Mouse (Mus musculus) natural killer cell, adult 2 months (primary cell): Measurements from ENCODE around the gene Kctd21.

Experiments used
- DNase-seq, 2 experiments: peaks; one replicate each; pipeline ENCODE4 v3.0.0; 2022; ENCODE audit warnings: low spot score in 2 of 2

The Kctd21 gene

DNA sequence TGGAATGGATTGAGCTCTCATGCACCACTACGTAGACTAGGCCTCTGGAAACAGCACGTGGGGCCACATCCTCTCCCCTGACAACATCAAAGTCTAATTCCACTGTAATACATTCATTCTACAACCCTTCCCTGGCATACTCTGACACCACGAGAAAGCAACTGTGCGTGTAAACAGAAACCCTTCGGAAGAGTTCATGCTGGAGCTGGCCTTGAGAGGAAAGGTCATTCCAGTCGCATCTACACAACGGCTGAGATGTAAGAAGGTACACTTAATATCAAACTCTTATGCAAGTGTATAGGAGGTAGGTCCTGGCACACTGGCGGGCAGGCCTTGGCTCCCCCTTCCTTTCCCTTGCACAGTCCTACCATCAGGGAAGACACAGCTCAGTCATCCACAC, 7.8 kb upstream of the Kctd21 start:
- DNase-seq, result no peak

DNA sequence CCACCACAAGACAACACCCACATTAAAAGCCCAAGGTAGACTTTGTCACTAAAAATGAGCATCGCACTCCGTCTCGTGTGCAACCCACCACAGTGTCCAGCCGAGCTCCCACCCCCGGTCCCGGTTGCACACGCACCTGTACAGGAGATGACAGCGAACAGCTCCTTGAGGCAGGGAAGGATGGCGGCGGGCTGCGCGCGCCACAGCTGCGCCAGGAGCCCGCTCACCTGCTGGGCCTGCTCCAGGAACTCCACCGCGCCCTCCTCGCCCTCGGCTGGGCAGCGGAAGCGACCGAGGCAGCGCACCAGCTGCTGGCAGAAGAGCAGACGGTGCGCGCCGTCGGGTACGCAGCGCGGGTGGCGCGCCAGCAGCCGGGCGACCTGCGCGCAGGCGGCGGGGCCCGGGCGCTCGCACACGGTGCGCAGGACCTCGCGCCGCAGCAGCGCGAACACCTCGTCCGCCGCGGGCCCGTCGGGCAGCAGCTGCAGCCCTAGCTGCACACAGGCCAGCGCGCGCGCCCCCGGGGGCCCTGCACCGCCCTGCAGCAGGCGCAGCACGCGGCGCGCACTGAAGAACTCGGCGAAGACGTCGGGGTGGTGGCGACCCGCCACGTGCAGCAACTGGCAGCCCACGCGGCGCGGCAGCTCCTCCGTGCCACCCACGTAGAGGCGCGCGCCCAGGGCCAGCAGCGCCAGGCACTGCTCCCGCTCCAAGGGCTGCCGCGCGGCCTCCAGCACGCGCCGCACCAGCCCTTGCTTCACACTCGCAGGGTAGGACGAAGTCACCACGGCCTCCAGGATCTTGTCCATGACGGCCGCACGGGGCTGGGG, 6.8 kb upstream of the Kctd21 start:
- DNase-seq, result no peak

DNA sequence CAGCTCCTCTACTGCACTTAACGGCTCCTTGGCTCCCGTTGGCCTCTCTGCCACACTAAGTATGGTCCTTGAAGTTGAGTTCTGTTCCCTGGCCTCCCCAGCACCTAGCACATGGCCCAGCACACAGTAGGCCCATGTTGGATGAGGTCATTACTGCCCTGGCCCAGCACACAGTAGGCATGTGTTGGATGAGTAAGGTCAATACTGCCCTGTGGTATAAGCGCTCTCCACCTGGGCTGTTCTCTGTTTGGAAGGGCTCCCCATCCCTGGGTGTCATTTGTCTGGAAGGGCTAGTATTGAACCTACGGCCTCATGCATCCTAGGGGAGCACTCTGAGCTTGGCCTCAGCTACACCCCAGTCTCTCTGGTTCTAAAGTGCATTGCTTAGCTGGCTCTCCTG, 4.8 kb upstream of the Kctd21 start:
- DNase-seq, result no peak

GRCm38 (mm10) chr7:97328891-97329588, 3.1 kb upstream of the Kctd21 start:
- DNase-seq, result no peak

- no peak for DNase-seq
Observed at GRCm38 (mm10) chr7:97329676-97330075, 2.5 kb upstream of the Kctd21 start.

- DNase-seq, result no peak
Observed at GRCm38 (mm10) chr7:97330931-97331645, 1.0 kb upstream of the Kctd21 start.

DNA sequence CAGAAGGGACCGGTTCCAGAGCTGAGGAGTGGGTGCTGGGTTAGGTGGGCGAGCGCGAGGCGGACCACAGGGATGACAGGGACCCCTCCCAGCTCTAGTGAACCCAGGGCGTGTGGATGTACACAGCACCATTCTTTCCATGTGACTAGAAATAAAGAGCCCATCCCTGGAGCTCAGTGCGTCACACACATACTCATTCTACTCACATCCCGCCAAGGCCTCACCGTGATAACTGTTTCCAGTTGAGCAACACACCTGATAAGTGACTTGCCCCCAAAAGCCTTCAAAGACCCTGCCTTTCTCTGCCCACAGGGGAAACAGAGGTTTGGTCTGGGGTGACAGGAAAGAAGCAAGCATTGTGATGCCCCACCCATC, 527 bp downstream of the Kctd21 start:
- no peak for DNase-seq

DNA sequence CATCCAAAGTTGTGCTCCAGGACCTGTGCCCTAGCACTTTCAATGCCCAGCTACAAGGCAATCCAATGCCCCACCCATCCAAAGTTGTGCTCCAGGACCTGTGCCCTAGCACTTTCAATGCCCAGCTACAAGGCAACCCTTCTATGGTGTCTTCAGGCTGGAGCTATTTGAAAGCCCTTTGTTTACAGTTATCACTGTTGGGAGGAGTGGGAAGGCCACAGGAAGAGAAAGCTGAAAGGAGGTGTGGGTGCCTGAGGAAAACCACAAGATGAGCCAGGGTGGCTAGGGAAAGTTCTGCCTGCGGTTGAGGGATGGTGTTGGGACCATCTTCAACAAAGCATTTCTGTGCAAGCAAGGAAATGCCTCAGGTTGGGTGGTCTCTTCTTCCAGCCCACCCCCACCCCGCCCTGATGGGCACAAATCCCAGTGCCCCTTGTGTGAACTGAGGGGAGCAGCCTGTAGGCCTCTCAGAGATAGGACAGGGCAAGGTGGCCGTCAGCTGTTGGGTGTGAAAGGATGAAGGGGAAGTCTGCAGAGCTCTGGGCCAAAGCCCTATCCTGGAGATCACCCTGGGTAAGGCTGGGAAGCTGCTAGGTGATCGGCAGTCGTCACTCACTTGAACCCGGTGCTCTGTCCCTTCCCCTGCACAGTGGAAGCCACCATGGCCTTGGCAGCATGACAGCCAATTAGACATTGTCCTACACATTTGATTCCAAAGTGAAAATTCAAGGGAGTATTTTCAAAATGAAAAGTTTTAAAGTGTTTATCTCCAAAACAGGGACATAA, 1.2 kb downstream of the Kctd21 start:
- DNase-seq, result no peak

DNA sequence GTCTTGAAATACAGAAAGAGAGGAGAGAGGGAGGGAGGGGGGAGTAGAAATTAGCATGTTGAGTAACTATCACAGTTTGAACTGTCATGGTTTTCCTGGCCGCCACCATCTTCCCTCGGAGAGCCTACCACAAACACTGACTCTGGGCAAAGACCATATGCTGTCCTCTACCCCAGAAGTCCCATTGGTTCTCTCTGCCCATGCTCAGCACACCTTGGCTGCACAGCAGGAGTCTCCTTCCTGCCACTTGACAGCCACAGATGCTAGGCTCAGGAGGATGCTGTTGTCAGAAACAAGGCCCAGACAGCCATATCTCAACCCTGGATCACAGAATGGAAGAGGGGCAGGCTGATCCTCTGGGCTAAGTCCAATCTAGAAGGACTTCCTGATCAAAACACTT, 2.3 kb downstream of the Kctd21 start:
- DNase-seq, result no peak

DNA sequence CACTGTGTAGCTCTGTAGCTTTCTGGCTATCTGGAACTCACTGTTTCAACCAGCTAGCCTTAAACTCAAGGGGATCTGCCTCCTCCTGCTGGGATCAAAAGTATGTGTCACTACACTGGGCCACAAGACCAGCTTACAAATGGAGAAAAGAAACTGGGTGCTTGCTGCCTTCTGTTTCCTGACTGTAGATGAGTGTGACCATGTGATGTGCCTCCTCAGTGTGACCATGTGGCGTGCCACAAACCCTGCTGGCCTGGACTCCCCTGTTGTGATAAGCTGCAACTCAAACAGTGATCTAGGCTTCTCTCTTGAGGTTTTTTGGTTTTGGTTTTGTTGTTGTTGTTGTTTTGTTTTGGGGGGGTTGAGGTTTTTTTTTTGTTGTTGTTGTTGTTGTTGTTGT, 4.6 kb downstream of the Kctd21 start:
- DNase-seq, result no peak

GRCm38 (mm10) chr7:97338593-97338992, 6.5 kb downstream of the Kctd21 start:
- DNase-seq, result no peak

GRCm38 (mm10) chr7:97339623-97340022, 7.5 kb downstream of the Kctd21 start:
- no peak for DNase-seq

GRCm38 (mm10) chr7:97340907-97341849, 9.1 kb downstream of the Kctd21 start:
- no peak for DNase-seq

- no peak for DNase-seq
Observed at GRCm38 (mm10) chr7:97342961-97343360, 10.8 kb downstream of the Kctd21 start.

GRCm38 (mm10) chr7:97344655-97345054, 12.5 kb downstream of the Kctd21 start:
- no peak for DNase-seq

DNA sequence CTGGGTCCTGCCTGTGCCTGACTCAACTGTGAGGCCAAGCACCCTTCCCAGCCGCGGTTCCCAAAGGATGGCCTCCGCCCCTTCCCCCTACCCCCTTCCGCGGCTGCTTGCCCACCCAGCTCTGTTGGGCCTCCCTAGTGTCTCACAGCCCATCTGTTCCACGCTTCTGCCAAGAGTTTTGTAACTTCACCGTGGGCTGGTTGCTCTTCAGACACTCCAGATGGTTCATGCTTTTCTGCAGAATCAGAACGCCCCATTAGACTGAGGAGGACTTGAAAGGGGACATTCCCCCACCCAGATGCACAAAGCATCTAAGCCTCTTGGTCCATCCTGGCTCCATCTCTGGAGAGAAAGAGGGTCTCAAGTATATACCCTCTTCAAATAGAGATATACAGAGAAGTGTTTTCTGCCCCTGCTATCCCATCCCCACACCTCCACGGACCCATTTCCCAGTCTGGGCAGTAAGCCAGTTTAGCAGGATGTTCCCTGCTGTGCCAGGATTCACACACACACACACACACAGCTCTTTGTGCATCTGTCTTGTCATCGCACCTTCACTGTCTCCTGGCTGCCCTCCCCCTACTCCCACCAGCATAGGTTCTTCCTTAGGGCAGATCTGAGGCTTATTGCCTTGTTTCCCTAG, 13.2 kb downstream of the Kctd21 start:
- DNase-seq, result no peak

GRCm38 (mm10) chr7:97346111-97346821, 14.1 kb downstream of the Kctd21 start:
- DNase-seq, result no peak

- DNase-seq, result no peak
Observed at GRCm38 (mm10) chr7:97346822-97347166, 14.7 kb downstream of the Kctd21 start.

DNA sequence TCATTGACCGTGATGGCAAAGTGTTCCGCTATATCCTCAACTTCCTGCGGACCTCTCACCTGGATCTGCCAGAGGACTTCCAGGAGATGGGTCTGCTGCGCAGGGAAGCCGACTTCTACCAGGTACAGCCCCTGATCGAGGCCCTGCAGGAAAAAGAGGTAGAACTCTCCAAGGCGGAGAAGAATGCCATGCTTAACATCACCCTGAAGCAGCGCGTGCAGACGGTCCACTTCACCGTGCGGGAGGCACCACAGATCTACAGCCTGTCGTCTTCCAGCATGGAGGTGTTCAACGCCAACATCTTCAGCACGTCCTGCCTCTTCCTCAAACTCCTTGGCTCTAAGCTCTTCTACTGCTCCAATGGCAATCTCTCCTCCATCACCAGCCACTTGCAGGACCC, 15.3 kb downstream of the Kctd21 start:
- no peak for DNase-seq

- DNase-seq, result no peak
Observed at GRCm38 (mm10) chr7:97348318-97348717, 16.2 kb downstream of the Kctd21 start.
